Mouse (Mus musculus) cerebellum, adult 9-11 months (tissue): ENCODE measurements around the gene Sh3rf3.

Experiments used
- DNase-seq: peaks from one replicate; pipeline ENCODE4 v3.0.0; 2022

The Sh3rf3 gene

GRCm38 (mm10) chr10:58855199-58855751 lies 42.1 kb downstream of the Sh3rf3 start:
- DNase-seq = no peak

- no peak for DNase-seq
These were observed 42.7 kb downstream of the Sh3rf3 start for GRCm38 (mm10) chr10:58855814-58856213.

- no peak for DNase-seq
These were observed 43.6 kb downstream of the Sh3rf3 start for GRCm38 (mm10) chr10:58856742-58857141.

- no peak for DNase-seq
These were observed 51.6 kb downstream of the Sh3rf3 start for GRCm38 (mm10) chr10:58864735-58865134.

GRCm38 (mm10) chr10:58867536-58867935 lies 54.4 kb downstream of the Sh3rf3 start:
- DNase-seq = no peak

GRCm38 (mm10) chr10:58869836-58870235 lies 56.7 kb downstream of the Sh3rf3 start:
- no peak for DNase-seq

- no peak for DNase-seq
These were observed 58.1 kb downstream of the Sh3rf3 start for GRCm38 (mm10) chr10:58871149-58871820.

GRCm38 (mm10) chr10:58871821-58872577 lies 58.8 kb downstream of the Sh3rf3 start:
- no peak for DNase-seq

GRCm38 (mm10) chr10:58877835-58878234 lies 64.7 kb downstream of the Sh3rf3 start:
- no peak for DNase-seq

GRCm38 (mm10) chr10:58878636-58879035 lies 65.5 kb downstream of the Sh3rf3 start:
- DNase-seq = no peak

- no peak for DNase-seq
These were observed 69.6 kb downstream of the Sh3rf3 start for GRCm38 (mm10) chr10:58882741-58883140.

GRCm38 (mm10) chr10:58885351-58885750 lies 72.2 kb downstream of the Sh3rf3 start:
- DNase-seq = no peak

- DNase-seq = no peak
These were observed 72.7 kb downstream of the Sh3rf3 start for GRCm38 (mm10) chr10:58885816-58886215.

GRCm38 (mm10) chr10:58890671-58891439 lies 77.7 kb downstream of the Sh3rf3 start:
- no peak for DNase-seq

GRCm38 (mm10) chr10:58895431-58895830 lies 82.3 kb downstream of the Sh3rf3 start:
- no peak for DNase-seq

- no peak for DNase-seq
These were observed 83.9 kb downstream of the Sh3rf3 start for GRCm38 (mm10) chr10:58897009-58897543.

GRCm38 (mm10) chr10:58905253-58905652 lies 92.1 kb downstream of the Sh3rf3 start:
- no peak for DNase-seq

GRCm38 (mm10) chr10:58907001-58907443 lies 93.9 kb downstream of the Sh3rf3 start:
- no peak for DNase-seq

- DNase-seq = no peak
These were observed 95.3 kb downstream of the Sh3rf3 start for GRCm38 (mm10) chr10:58908451-58908850.

- no peak for DNase-seq
These were observed 102.4 kb downstream of the Sh3rf3 start for GRCm38 (mm10) chr10:58915301-58916245.

- DNase-seq = no peak
These were observed 108.6 kb downstream of the Sh3rf3 start for GRCm38 (mm10) chr10:58921643-58922188.
